Mouse (Mus musculus) bone marrow, adult 2 months (tissue): ENCODE measurements around the gene Ankdd1b.

ENCODE experiments used
- CTCF ChIP-seq: fragments of 200-500 bp; IDR thresholded peaks from 2 replicates; pipeline ENCODE4 v1.5.1; 2011; ENCODE audit warnings: low read length, control low read depth; ENCODE audit not compliant: control insufficient read depth, insufficient read depth
- POLR2A ChIP-seq: fragments of 200-500 bp; IDR thresholded peaks from 2 replicates; pipeline ENCODE4 v1.6.1; 2011; ENCODE audit warnings: low read depth, mild to moderate bottlenecking, control low read depth, low read length, borderline replicate concordance; ENCODE audit not compliant: control insufficient read depth

GRCm38 (mm10) chr13:96450869-96451268, 20.1 kb downstream of the Ankdd1b start:
- no peak for TF ChIP-seq CTCF
- TF ChIP-seq POLR2A, result no peak
